Mouse (Mus musculus) liver, adult 2 months (tissue): Measurements from ENCODE around the gene Wdr24.

ENCODE experiments used
- CTCF ChIP-seq: fragments of 200-500 bp; IDR thresholded peaks from 2 replicates; pipeline ENCODE4 v1.5.1; 2011; ENCODE audit warnings: low read depth, low read length, control low read depth
- POLR2A ChIP-seq: fragments of 200-500 bp; IDR thresholded peaks from 2 replicates; pipeline ENCODE4 v1.6.1; 2011; ENCODE audit warnings: low read length, control low read depth; ENCODE audit not compliant: insufficient read depth; ENCODE audit errors: extremely low read depth

GRCm38 (mm10) chr17:25809606-25810340 lies 13.7 kb upstream of the Wdr24 start:
- TF ChIP-seq CTCF: no peak
- TF ChIP-seq POLR2A: no peak
